ENCODE assay signal across 8 mouse cellular contexts in the genomic region with DNA sequence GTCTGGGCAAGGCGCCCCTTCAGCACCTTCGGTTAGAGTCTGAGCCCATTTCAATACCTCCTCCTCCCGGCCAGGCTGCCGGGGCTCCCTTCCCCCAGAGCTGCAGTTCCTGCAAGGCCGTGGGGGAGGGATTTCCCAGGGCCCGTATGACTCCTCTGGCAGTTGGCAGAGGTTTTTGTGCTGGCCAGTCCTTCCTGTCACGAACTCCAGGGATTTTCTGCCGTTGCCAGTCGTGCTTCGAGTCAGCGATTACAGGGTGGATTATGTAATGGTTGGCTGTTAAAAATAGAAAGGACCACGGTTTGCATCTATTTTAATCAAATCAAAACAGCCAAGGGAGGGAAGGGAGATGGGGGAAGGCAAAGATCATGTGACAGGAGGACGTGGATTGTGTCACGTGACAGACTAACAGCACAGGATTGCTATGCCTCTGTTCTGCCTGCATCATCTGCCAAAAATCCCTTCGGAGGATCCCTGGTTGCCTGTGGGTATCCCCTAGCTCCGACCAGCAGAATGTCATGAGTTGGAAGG. TPM values are rescaled to one million over a fixed set of nuclear protein-coding genes. Genes with fewer than 3 reads are reported as not detected.
A peak's percentile ranks its signal among the peaks of the same experiment; 100 is the strongest.
DNase-seq lines count a peak whose midpoint lies in the region; ATAC-seq lines count a peak whose summit lies in the region.

No protein-coding gene starts in this region.

- H3K27ac ChIP-seq in forebrain, embryonic 11.5 days (ENCODE audit: low read depth, low read length): peak overlapping the region; percentile 61; the same call in 1 of the 2 replicates
- peak overlapping the region; percentile 94 for H3K27ac ChIP-seq in heart, embryonic 15.5 days
- H3K27ac ChIP-seq in liver, embryonic 11.5 days (ENCODE audit: low read depth, low read length): peak overlapping the region; percentile 67; the same call in 1 of the 2 replicates
- H3K27ac ChIP-seq in stomach, embryonic 14.5 days (ENCODE audit: low read length): peak overlapping the region; percentile 91

- H3K4me1 ChIP-seq in forebrain, embryonic 11.5 days (replicated peaks; ENCODE audit: control insufficient read depth, insufficient read depth, low read length): peaks cover 10% of the 10 kb centered on the region; the same call in 1 of the 2 replicates
- peaks cover 37% of the 10 kb centered on the region for H3K4me1 ChIP-seq in heart, embryonic 15.5 days (replicated peaks)
- peaks cover 14% of the 10 kb centered on the region for H3K4me1 ChIP-seq in liver, embryonic 11.5 days (replicated peaks; ENCODE audit: control insufficient read depth, insufficient read depth, low read length)
- H3K4me1 ChIP-seq in stomach, embryonic 14.5 days (ENCODE audit: control insufficient read depth, insufficient read depth, low read length): peaks cover 18% of the 10 kb centered on the region; the same call in 1 of the 2 replicates

- H3K4me3 ChIP-seq in forebrain, embryonic 11.5 days (ENCODE audit: low read depth, low read length): peak overlapping the region; percentile 17; the same call in 1 of the 2 replicates
- H3K4me3 ChIP-seq in heart, embryonic 15.5 days: peak overlapping the region; percentile 41
- H3K4me3 ChIP-seq in liver, embryonic 11.5 days (ENCODE audit: low read depth, low read length): peak overlapping the region; percentile 20
- peak overlapping the region; percentile 19 for H3K4me3 ChIP-seq in stomach, embryonic 14.5 days (ENCODE audit: low read depth, low read length)

- H3K9me3 ChIP-seq in forebrain, embryonic 11.5 days (ENCODE audit: control insufficient read depth, low read length): no peaks in the 10 kb centered on the region
- no peaks in the 10 kb centered on the region for H3K9me3 ChIP-seq in heart, embryonic 15.5 days (replicated peaks)
- no peaks in the 10 kb centered on the region for H3K9me3 ChIP-seq in liver, embryonic 11.5 days (ENCODE audit: control insufficient read depth, low read length)
- no peaks in the 10 kb centered on the region for H3K9me3 ChIP-seq in stomach, embryonic 14.5 days (ENCODE audit: control insufficient read depth, low read depth, low read length)

- H3K36me3 ChIP-seq in forebrain, embryonic 11.5 days (ENCODE audit: control insufficient read depth, insufficient read depth, low read length): no peaks in the 10 kb centered on the region
- no peaks in the 10 kb centered on the region for H3K36me3 ChIP-seq in heart, embryonic 15.5 days
- H3K36me3 ChIP-seq in liver, embryonic 11.5 days (ENCODE audit: control insufficient read depth, insufficient read depth, low read length): no peaks in the 10 kb centered on the region
- no peaks in the 10 kb centered on the region for H3K36me3 ChIP-seq in stomach, embryonic 14.5 days (ENCODE audit: control insufficient read depth, insufficient read depth, low read length)

- peak overlapping the region; percentile 58 for H3K9ac ChIP-seq in forebrain, embryonic 11.5 days (ENCODE audit: low read length)
- H3K9ac ChIP-seq in heart, embryonic 15.5 days: peak overlapping the region; percentile 55
- H3K9ac ChIP-seq in liver, embryonic 11.5 days (ENCODE audit: low read depth, low read length): peak overlapping the region; percentile 53
- peak overlapping the region; percentile 38; the same call in 1 of the 2 replicates for H3K9ac ChIP-seq in stomach, embryonic 14.5 days (replicated peaks; ENCODE audit: low read depth, low read length)

- peak; percentile 68 for ATAC-seq in CD4-positive, CD25-positive, alpha-beta regulatory T cell, adult 4 months
- ATAC-seq in forebrain, embryonic 11.5 days (replicated peaks; ENCODE audit: low FRiP score): peak; percentile 81
- peak; percentile 94 for ATAC-seq in heart, embryonic 15.5 days (replicated peaks; ENCODE audit: insufficient number of reproducible peaks, insufficient read depth, low FRiP score, low read depth)
- ATAC-seq in liver, embryonic 11.5 days (replicated peaks; ENCODE audit: low FRiP score): peak; percentile 43; the same call in 1 of the 2 replicates
- peak; percentile 79 for ATAC-seq in monocyte, adult 5-6 weeks (replicated peaks; ENCODE audit: insufficient number of reproducible peaks, low FRiP score, low TSS enrichment, poor library complexity, severe bottlenecking)
- peak; percentile 86 for ATAC-seq in stomach, embryonic 14.5 days (ENCODE audit: insufficient number of reproducible peaks, insufficient read depth, low FRiP score, low read depth)

- H3K4me2 ChIP-seq in forebrain, embryonic 11.5 days (ENCODE audit: low read depth, low read length, severe bottlenecking): peak overlapping the region; percentile 51
- H3K4me2 ChIP-seq in heart, embryonic 15.5 days: peak overlapping the region; percentile 69
- peak overlapping the region; percentile 61 for H3K4me2 ChIP-seq in liver, embryonic 11.5 days
- H3K4me2 ChIP-seq in stomach, embryonic 14.5 days (replicated peaks; ENCODE audit: low read depth, low read length): peak overlapping the region; percentile 55

- H3K27me3 ChIP-seq in forebrain, embryonic 11.5 days (ENCODE audit: control insufficient read depth, insufficient read depth, low read length): no peaks in the 10 kb centered on the region
- no peaks in the 10 kb centered on the region for H3K27me3 ChIP-seq in heart, embryonic 15.5 days
- H3K27me3 ChIP-seq in liver, embryonic 11.5 days (replicated peaks; ENCODE audit: control insufficient read depth, insufficient read depth, low read length): no peaks in the 10 kb centered on the region
- H3K27me3 ChIP-seq in stomach, embryonic 14.5 days (ENCODE audit: control insufficient read depth, insufficient read depth, low read length): no peaks in the 10 kb centered on the region

- DNase-seq in c-Kit-positive CD71-positive TER-119-positive erythroid progenitor cells, embryonic 14.5 days (ENCODE audit: low spot score): peak; percentile 13
- peak; percentile 78 for DNase-seq in forebrain, embryonic 11.5 days (ENCODE audit: low spot score)
- DNase-seq in kidney, postnatal 10 days: peak; percentile 89
- DNase-seq in liver, embryonic 11.5 days (ENCODE audit: low spot score): peak; percentile 61

- 20% methylated on average over 16 of the region's 16 CpGs for WGBS in forebrain, embryonic 11.5 days
- 3% methylated on average over 16 of the region's 16 CpGs for WGBS in heart, embryonic 15.5 days
- 13% methylated on average over 16 of the region's 16 CpGs for WGBS in liver, embryonic 11.5 days
- 6% methylated on average over 16 of the region's 16 CpGs for WGBS in stomach, embryonic 14.5 days

RNA-seq across cellular contexts. Expression of gene Asprv1, which starts 42.8 kb away (rescaled TPM):
- under 1 TPM in 1 of 2 experiments, not detected in 1; 0.20 TPM for polyA plus RNA-seq in CD4-positive, CD25-positive, alpha-beta regulatory T cell, adult 4 months (2017; shearing (Covaris generic))
- polyA plus RNA-seq in forebrain, embryonic 11.5 days (2014; fragmentation: Nextera tagmentation; extraction: Ambion mirVana): 0.35 and 0.59 TPM in 2 replicates
- 0.57 and 0.84 TPM in 2 replicates for polyA plus RNA-seq in heart, embryonic 15.5 days (2015; fragmentation: Nextera tagmentation; extraction: Ambion mirVana)
- 0.19 and 0.36 TPM in 2 replicates for polyA plus RNA-seq in liver, embryonic 11.5 days (2014; fragmentation: Nextera tagmentation; extraction: Ambion mirVana)
- 0.29 to 0.96 TPM in 2 of 3 replicates, not detected in the other for total RNA-seq in monocyte, adult 5-6 weeks (2017)
- polyA plus RNA-seq in stomach, embryonic 14.5 days (2014; fragmentation: Nextera tagmentation; extraction: Ambion mirVana): 3.1 and 5.4 TPM in 2 replicates

RNA-seq across cellular contexts. Expression of gene Pcbp1, which starts 59.0 kb away (rescaled TPM):
- polyA plus RNA-seq in CD4-positive, CD25-positive, alpha-beta regulatory T cell, adult 4 months (2017; shearing (Covaris generic)): 10 to 100 TPM; 18.5 to 35.3 TPM
- polyA plus RNA-seq in forebrain, embryonic 11.5 days (2014; fragmentation: Nextera tagmentation; extraction: Ambion mirVana): 573 and 583 TPM in 2 replicates
- 313 and 337 TPM in 2 replicates for polyA plus RNA-seq in heart, embryonic 15.5 days (2015; fragmentation: Nextera tagmentation; extraction: Ambion mirVana)
- polyA plus RNA-seq in liver, embryonic 11.5 days (2014; fragmentation: Nextera tagmentation; extraction: Ambion mirVana): 543 and 554 TPM in 2 replicates
- 36.4 to 57.1 TPM (median 52.3 TPM) in 3 replicates for total RNA-seq in monocyte, adult 5-6 weeks (2017)
- 230 and 234 TPM in 2 replicates for polyA plus RNA-seq in stomach, embryonic 14.5 days (2014; fragmentation: Nextera tagmentation; extraction: Ambion mirVana)

Comparison
In these comparisons a context has a peak if more than half of its experiments do, and no peak if none do; other contexts are left out.
1. Peak in every context shown above with its lines: DNase-seq, ATAC-seq, H3K4me3 ChIP-seq and H3K27ac ChIP-seq.
2. ATAC-seq: peak in every context shown above with its lines; median percentile 94 in heart, embryonic 15.5 days; 86 in stomach, embryonic 14.5 days; 81 in forebrain, embryonic 11.5 days; 79 in monocyte, adult 5-6 weeks; 68 in CD4-positive, CD25-positive, alpha-beta regulatory T cell, adult 4 months; 43 in liver, embryonic 11.5 days.
3. DNase-seq: peak in every context shown above with its lines; median percentile 89 in kidney, postnatal 10 days; 78 in forebrain, embryonic 11.5 days; 61 in liver, embryonic 11.5 days; 13 in c-Kit-positive CD71-positive TER-119-positive erythroid progenitor cells, embryonic 14.5 days.